Mouse (Mus musculus) megakaryocyte, embryonic 14.5 days (primary cell): ENCODE measurements around the gene Lypla2.

Experiments
- FLI1 ChIP-seq: IDR thresholded peaks from 2 replicates; pipeline ENCODE4 v1.6.1; 2012; ENCODE audit warnings: low read length, inconsistent platforms, mixed read lengths
- GATA1 ChIP-seq: IDR thresholded peaks from 3 replicates; pipeline ENCODE4 v1.6.1; 2012; ENCODE audit warnings: mixed read lengths, low read length, inconsistent platforms, borderline replicate concordance

- no peak for TF ChIP-seq FLI1
- TF ChIP-seq GATA1, result no peak
Measured at GRCm38 (mm10) chr4:135921257-135922120, 50.9 kb downstream of the Lypla2 start.
